Mouse (Mus musculus): ENCODE measurements around the gene Bud23.

Gene Bud23

DNA sequence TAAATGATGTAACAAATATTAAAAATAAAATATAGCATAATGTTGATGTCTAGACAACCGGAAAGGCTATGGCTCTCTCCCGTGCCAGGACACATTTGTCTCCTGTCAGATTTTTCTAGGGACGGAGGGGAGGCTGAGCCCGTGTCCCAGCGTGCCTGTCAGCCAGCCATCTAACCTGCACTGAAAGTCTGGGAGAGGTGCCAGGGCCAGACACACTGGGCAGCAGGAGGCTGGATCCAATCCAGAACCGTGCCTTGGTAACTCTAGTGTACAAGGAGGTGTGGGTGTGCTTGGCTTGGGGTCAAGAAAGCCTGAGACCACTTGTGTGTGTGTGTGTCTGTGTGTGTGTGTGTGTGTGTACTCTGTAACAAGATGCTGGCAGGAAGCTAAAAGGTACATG, 42.9 kb downstream of the Bud23 start:
- DNase-seq (ENCODE audit: low spot score): no peak

DNA sequence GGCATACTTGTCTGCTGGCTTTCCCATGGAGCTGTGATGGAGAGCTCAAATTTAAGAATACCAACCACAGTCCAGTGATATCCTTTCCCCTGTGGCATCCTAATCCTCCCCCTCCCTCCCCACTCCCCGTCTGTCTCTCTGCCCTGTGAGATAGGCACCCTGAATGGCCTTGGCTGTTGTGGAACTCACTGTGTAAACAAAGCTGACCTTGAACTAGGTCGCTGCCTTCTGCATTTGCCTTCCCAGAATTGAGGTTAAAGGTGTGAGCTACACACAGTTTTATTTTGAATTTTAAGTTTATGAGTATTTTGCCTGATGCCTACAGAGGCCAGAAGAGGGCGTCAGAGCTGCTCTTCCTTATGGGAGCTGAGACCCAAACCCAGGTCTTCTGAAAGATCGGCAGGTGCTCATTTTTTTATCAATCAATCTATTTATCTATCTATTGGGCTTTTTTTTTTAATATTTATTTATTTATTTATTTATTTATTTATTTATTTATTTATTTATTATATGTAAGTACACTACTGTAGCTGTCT, 48.5 kb downstream of the Bud23 start:
- DNase-seq (ENCODE audit: low spot score): no peak

DNA sequence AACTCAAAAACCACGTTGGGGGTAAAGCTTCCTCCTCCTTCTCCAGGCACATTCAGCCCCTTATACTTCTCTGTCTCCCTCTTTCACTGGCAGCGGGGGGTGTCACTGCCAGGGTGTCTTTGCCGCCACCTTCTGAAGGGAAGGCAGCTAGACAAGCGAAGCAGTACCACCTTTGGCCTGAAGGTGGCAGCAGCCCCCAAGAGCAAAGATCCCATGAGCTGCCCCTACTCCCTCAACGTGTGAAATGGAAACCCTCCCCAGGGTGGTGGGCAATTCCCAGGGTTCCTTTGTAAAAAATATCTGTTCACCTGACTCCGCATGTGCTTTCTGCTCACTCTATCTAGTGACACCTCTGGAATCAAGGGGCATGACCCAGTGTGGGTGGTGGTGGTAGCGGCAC, 49.3 kb downstream of the Bud23 start:
- DNase-seq (ENCODE audit: low spot score): peak; percentile 83

DNA sequence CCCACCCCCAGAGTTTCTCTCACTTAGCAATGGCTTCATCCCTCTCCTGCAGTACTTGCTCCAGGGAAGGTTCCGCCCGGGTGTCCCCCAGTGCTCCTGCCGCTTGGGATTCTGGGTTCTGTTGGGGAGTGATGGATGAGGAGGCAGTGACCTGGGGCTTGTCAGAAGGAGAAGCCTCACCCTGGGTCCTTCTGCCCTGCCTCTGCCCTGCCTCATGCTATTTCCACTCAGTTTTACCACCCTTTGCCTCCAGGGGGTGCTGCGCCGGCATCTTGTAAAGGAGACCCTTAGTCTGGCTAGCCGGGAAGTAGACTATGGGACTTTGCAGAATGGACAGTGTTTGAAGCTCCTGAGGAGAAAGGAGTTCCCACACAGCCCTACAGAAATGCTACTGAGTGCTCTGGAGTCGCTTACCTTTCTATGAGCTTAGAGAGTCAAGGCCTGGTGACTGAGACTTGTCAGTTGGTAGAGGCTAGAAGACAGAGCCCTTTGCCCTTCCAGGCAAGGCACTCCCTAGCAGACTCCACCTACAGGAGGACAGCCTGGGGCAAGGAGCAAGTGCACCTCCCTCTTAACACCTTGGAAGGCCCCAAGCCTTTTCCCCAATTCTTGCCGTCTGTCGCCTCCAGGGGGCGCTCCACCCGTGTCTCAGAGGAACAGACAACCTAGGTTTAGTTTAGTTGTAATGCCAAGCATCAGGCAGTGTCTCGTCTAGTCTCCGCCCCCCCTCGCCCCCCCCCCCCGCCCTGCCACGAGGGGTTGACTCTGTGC, 51.9 kb downstream of the Bud23 start:
- DNase-seq (ENCODE audit: low spot score): peak; percentile 85

DNA sequence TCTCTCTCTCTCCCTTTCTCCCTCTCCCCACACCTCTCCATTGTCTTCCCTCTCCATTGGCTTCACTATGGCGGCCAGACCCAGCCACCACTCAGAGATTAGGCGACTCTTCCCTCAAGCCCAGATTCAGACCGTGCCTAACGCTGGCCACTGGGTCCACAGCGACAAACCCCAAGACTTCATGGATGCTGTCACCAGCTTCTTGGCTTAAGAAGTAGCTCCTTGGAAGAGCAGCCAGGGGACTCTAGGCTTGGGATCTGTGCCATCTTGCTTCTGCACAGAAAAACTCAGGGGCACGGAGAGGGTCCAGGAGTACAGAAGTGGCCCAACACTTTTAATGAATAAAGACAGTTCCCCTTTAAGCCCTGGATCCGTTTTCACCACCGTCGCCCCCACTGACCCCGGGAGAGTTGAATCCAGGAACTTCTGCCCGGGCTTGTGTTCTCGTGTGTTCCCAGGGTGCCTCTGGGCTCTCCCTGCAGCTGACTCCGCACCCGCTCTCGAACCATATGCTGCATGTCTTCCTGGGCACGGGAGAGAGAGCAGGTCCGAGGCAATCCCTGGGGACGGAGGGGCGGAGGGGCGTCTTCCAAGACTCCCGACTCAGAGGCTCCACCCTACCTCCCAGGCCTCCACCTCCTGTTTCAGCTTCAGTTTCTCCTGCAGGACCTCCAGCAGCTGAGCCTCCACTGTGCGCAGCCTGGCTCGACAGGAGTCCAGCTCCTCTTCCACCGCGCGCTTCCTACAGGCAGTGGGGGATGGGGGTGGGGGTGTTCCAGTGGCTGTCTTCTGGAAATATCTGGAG, 52.7 kb downstream of the Bud23 start:
- peak; percentile 47 for DNase-seq (ENCODE audit: low spot score)

DNA sequence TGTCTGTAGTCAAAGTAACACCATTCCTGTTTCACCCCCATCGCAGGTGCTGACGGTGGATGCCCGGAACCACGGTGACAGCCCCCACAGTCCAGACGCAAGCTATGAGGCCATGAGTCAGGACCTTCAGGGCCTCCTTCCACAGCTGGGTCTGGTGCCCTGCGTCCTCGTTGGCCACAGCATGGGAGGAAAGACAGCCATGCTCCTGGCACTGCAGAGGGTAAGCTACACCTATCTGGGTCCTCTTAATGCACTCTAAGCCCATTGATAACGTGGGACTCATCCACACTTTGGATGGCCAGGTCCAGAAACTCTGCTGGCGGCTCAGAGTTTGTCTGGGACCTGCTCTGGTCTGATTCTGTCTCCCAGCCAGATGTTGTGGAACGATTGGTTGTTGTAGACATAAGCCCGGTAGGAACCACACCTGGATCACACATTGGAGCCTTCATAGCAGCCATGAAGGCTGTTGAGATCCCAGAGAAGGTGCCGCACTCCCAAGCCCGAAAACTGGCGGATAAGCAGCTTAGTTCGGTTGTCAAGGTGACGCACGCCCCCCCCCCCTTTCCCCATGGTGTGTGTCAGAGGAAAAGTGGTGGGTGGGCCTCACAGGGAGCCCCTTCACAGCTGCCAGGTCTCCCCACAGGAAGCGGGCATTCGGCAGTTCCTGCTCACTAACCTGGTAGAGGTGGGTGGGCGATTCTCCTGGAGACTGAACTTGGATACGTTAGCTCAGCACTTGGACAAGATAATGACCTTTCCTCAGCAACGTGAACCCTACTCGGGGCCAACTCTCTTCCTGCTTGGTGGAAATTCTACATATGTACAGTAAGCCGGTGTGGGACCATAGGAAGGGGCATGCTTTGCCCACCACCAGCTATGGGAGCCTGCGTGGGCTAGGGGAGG, 53.7 kb downstream of the Bud23 start:
- no peak for DNase-seq (ENCODE audit: low spot score)

DNA sequence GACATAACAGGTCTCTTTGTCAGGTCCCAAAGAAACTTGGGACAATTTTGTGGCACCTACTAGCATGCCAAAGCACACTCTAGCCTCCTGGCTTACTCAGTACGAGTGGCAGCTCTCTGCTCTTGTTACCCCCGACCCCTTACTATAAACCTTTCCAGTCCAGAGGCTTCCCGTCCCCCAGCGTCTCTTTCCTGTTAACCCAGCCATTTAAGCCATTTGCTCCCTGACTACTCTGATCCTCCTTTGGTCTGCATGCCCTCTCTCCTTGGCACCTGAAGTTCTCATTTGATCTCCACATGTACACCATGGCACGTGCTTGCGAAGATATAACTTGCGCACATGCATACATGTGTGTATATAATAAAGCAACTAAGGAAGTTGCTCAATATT, 54.4 kb downstream of the Bud23 start:
- no peak for DNase-seq (ENCODE audit: low spot score)

DNA sequence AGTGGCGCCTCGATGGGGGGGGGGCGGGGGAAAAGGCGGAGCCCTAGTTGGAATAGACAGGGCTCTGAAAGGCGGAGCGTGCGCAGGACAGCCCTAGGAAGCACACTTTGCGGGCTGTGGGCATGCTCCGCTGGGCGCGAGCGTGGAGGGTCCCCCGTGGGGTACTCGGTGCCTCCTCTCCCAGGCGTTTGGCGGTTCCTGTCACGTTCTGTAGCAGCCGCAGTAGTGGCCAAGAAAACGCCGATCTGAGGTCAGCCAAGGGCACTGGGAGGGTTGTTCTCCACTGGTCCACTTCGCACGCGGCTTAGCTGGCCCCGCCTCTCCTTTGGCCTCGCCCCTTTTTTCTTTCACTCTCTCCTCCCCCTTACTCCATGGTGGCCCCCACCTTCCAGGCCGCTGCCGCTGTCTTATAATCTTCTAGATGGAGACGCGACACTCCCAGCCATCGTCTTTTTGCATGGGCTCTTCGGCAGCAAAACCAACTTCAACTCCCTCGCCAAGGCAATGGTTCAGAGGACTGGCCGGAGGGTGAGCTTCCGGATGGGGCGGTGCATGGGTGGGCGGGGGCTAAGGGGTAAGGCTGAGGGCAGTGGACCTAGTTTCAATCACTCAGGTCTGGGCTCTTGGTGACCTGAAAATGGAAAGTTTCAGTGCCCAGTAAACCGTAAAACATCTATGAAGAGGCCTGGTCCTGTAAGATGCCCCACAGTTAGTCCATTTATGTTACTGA, 55.0 kb downstream of the Bud23 start:
- DNase-seq (ENCODE audit: low spot score): peak; percentile 92

DNA sequence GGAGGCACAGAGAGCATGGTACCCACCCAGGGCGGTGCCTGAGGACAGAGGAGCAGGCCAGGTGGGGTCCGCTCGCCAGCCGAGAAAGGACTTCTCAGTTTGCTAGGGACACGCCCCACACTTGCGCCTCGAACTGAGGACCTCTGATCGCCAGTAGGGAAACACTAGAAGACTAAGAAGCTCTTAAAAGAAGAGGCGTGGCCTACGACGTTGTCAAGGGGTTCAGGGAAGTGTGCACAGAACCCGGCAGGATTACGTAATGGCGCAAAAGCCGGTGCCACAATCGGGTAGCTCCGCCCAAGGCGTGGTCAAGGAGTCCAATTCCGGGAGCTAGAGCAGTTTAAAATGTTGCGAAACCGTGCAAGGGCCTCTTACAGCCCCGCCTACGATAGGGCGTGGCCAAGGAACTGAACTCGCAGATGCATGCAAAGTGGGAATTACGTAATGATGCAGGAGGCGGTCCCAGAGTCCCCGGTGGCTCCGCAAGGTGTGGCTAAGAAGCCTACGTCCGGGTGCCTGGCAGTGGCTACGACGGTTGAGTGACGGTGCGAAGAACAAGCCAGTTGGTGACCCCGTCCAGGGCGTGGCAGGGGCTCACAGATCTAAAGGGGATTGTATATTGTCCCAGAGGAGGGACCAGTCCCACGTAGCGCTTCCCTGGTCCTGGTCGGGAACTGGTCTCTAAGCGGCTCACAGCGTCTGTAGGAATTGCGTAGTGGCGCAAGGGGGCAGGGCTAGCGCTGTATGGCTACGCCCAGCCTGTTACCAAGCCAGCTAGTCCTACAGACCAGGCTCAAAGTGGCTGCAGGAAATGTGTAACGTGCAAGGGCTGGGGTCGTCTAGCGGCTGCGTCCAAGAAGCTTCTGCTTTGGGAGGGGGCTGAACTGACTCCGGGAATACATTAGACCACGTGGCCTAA, 55.8 kb downstream of the Bud23 start, which contains the start of gene Abhd11:
Gene Abhd11 (plus strand): TSS at position 482 of the 919 bp plus-strand sequence.
- DNase-seq (ENCODE audit: low spot score): peak; percentile 100

DNA sequence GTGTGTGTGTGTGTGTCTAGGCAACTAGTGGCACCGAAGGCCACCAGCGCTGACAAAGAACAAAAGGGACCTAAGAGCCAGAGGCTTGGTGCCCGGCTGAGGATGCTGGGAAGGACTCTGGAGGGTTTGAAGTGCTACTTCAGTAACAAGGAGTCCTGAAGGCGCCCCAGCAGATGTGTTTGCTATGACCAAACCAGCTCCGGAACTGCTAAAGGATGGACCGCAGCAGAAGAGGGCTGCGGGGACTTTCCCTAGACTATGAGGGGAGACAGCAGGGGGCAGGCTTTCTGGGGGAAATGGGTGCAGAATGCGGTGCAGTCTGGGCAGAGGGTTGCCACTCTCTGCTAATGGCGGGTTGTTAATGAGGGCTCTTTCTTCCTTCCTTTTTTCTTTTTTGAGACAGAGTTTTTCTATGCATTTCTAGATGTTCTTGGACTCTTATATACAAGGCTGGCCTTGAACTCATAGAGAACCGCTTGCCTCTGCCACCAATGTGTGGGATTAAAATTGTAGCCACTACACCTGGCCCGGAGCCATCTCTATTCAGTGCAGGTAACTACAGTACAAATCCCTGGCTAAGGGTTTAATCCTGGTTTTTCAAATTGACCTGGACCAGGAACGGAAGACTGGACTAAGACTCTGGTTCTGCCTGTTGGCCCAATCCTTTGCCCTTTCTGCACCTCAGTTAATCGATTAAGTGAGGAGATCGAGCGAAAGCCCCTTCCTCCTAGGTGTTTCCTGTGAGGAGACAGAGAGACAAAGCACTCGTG, 56.8 kb downstream of the Bud23 start:
- DNase-seq (ENCODE audit: low spot score): no peak

All from embryo, embryonic 10 days (tissue).